Mouse (Mus musculus) embryonic facial prominence, embryonic 11.5 days (tissue): ENCODE results near the gene Myh4. TPM values are rescaled to one million over a fixed set of nuclear protein-coding genes. Genes with fewer than 3 reads are reported as not detected.

ENCODE experiments used
- ATAC-seq: fragments of 200-750 bp; cut with Nextera tagmentation; replicated peaks from 2 replicates; pipeline ENCODE4 v1.8.0; 2017; ENCODE audit warnings: low read depth; ENCODE audit not compliant: insufficient number of reproducible peaks, low FRiP score, low TSS enrichment
- DNase-seq: peaks from one replicate; pipeline ENCODE4 v3.0.0-alpha.2; 2015; ENCODE audit warnings: low spot score
- H3K27ac ChIP-seq: fragments of 300-500 bp; sonication (generic); replicated peaks from 2 replicates; pipeline ENCODE4 v1.5.1; 2014; ENCODE audit warnings: mild to moderate bottlenecking, low read depth, low read length, control low read depth
- H3K27me3 ChIP-seq: fragments of 300-500 bp; sonication (generic); 2 replicates; pipeline ENCODE4 v1.6.1; 2014; ENCODE audit warnings: mild to moderate bottlenecking, low read length, moderate library complexity, mixed read lengths; ENCODE audit not compliant: control insufficient read depth, insufficient read depth
- H3K36me3 ChIP-seq: fragments of 300-500 bp; sonication (generic); replicated peaks from 2 replicates; pipeline ENCODE4 v1.6.1; 2014; ENCODE audit warnings: low read depth, mild to moderate bottlenecking, low read length, moderate library complexity, mixed read lengths; ENCODE audit not compliant: control insufficient read depth, insufficient read depth
- H3K4me1 ChIP-seq: fragments of 300-500 bp; sonication (generic); 2 replicates; pipeline ENCODE4 v1.6.1; 2014; ENCODE audit warnings: low read length, mixed read lengths; ENCODE audit not compliant: control insufficient read depth, insufficient read depth
- H3K4me2 ChIP-seq: fragments of 300-500 bp; sonication (generic); 2 replicates; pipeline ENCODE4 v1.6.1; 2014; ENCODE audit warnings: low read depth, mild to moderate bottlenecking, control low read depth, low read length, moderate library complexity
- H3K4me3 ChIP-seq: fragments of 300-500 bp; sonication (generic); 2 replicates; pipeline ENCODE4 v1.5.1; 2014; ENCODE audit warnings: low read depth, low read length, control low read depth
- H3K9ac ChIP-seq: fragments of 300-500 bp; sonication (generic); replicated peaks from 2 replicates; pipeline ENCODE4 v1.6.1; 2014; ENCODE audit warnings: mild to moderate bottlenecking, control low read depth, low read length
- H3K9me3 ChIP-seq: fragments of 300-500 bp; sonication (generic); replicated peaks from 2 replicates; pipeline ENCODE4 v1.6.1; 2016; ENCODE audit warnings: mild to moderate bottlenecking, low read length, inconsistent platforms, mixed read lengths; ENCODE audit not compliant: control insufficient read depth
- WGBS: fragments of 180-500 bp; shearing (Covaris S2); extraction: QIAGEN DNeasy Blood & Tissue Kit; methylation state at CpG from one replicate; pipeline ENCODE4 v1.1.7; 2014; 5-methylcytosine and 5-hydroxymethylcytosine counted together
- polyA plus RNA-seq: library from polyadenylated mRNA; unstranded; fragments of >200 nt; fragmentation: Nextera tagmentation; extraction: Ambion mirVana; gene quantifications from 2 replicates; pipeline ENCODE4 v1.2.1, GENCODE M21; 2014

The Myh4 gene
- polyA plus RNA-seq, 1 experiment from 2014 or later: 0.06 TPM

DNA sequence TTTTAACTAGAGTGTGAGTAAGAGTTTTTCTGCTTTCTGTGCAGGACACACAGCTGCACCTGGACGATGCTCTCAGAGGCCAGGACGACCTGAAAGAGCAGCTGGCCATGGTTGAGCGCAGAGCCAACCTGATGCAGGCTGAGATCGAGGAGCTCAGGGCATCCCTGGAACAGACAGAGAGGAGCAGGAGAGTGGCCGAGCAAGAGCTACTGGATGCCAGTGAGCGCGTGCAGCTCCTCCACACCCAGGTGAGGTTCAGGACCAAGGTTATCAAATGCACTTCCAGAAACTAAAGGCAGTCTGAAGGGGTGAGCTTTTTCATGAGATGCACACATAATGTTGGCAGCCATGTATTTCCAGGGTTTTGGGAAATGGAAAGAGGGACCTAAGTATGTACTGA, 19.2 kb downstream of the Myh4 start:
- ATAC-seq (no peak), DNase-seq (no peak)
- no peaks in the 10 kb centered on the region for H3K4me1 ChIP-seq
- no peak overlapping the region for H3K4me2 ChIP-seq
- no peak overlapping the region for H3K27ac ChIP-seq
- no peaks in the 10 kb centered on the region for H3K36me3 ChIP-seq
- no peak overlapping the region for H3K4me3 ChIP-seq
- H3K9ac ChIP-seq: no peak overlapping the region
- 81% methylated on average over 7 of the region's 7 CpGs for WGBS
- no peaks in the 10 kb centered on the region for H3K27me3 ChIP-seq
- H3K9me3 ChIP-seq: no peaks in the 10 kb centered on the region

DNA sequence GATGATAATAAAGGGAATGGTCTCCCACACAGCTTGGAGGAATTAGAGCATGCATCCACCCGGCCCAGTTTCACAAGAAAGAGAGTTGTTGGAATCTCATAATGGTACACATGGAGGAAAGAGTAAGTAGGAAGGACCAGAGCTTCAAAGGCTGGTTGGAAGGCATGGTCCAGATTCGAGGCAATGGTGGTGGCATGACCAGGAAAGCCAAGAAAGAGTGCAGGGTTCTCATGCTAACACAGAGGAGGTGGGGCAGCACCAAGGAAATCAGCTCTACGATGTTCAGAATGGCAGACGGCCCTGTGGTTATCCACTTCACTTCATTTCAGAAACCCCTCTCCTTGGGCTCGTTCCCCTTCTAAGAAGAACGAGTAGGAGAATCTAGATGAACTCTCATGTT, 23.1 kb downstream of the Myh4 start:
- no peaks in the 10 kb centered on the region for H3K27me3 ChIP-seq
- no peaks in the 10 kb centered on the region for H3K4me1 ChIP-seq
- whole genome bisulfite sequencing: 80% methylated on average over 6 of the region's 6 CpGs
- no peak overlapping the region for H3K27ac ChIP-seq
- ATAC-seq (no peak), DNase-seq (no peak)
- H3K36me3 ChIP-seq: no peaks in the 10 kb centered on the region
- H3K4me2 ChIP-seq: no peak overlapping the region
- no peak overlapping the region for H3K4me3 ChIP-seq
- H3K9ac ChIP-seq: no peak overlapping the region
- H3K9me3 ChIP-seq: no peaks in the 10 kb centered on the region

DNA sequence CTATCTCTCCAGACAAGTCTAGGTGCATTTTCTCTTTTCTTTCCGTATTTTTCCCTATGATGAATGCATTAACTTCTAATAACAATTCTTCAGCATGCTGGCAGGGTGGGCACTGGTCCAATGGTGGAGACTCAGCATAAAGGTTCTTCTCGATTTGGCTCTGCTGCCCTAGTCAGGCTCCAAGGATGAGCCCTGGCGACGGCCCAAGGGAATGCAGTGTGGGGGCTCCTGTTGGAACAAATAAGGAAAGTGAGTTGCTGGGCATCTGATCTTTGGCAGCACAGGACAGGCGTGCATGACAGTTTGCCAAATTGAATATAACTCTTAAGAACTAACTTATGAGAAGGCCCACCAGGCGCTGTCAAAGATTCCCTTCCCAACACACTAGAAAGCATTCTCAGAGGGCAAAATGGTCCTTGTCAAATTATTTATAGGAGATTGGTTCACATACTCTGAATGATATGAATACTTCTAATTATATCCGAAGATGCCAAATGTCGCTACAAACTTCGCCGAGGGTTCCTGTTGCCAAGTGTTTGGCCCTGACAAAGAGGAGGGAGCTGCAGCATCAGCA, 38.9 kb downstream of the Myh4 start, which contains the start of gene Myh8:
Myh8 (plus strand) TSS at position 524 of the 574 bp plus-strand sequence.
- H3K9ac ChIP-seq: no peak within 1 kb of the TSS
- no peak within 1 kb of the TSS for H3K27ac ChIP-seq
- no peaks in the 10 kb centered on the region for H3K36me3 ChIP-seq
- no peaks in the 10 kb centered on the region for H3K4me1 ChIP-seq
- ATAC-seq: no peak
- H3K4me3 ChIP-seq: no peak within 1 kb of the TSS
- H3K9me3 ChIP-seq: no peaks in the 10 kb centered on the region
- WGBS: 91% methylated on average over 10 of the region's 10 CpGs
- no peak within 1 kb of the TSS for H3K4me2 ChIP-seq
- DNase-seq: no peak
- no peaks in the 10 kb centered on the region for H3K27me3 ChIP-seq

DNA sequence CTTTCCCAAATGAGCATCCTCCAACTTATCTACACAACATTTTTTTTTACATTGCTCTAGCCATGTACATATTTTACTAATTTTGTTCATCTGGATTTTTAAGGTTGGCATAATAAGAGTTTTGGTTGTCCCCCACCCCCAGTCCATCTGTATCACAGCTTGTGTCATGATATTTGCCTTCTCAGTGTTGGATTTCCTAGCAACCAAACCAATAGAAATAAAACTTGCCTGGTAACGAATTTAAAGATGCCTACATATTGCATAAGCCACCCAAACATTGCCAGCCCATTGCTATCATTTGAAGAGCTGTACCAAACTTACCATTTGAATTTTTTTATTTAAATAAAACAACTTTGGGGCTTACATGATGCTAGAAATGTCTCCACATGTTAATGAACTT, 55.6 kb downstream of the Myh4 start:
- no peak overlapping the region for H3K27ac ChIP-seq
- no peak overlapping the region for H3K4me3 ChIP-seq
- WGBS: 78% methylated on average over 1 of the region's 1 CpGs
- no peaks in the 10 kb centered on the region for H3K27me3 ChIP-seq
- ATAC-seq: no peak
- H3K4me2 ChIP-seq: no peak overlapping the region
- H3K9ac ChIP-seq: no peak overlapping the region
- no peaks in the 10 kb centered on the region for H3K36me3 ChIP-seq
- DNase-seq: no peak
- no peaks in the 10 kb centered on the region for H3K9me3 ChIP-seq
- no peaks in the 10 kb centered on the region for H3K4me1 ChIP-seq

Other genes with a start within 250 kb of the Myh4 start
- 0.82 and 0.98 TPM in 2 replicates for gene Tmem220, start 212.9 kb upstream of the Myh4 start, polyA plus RNA-seq
- 37.0 and 39.5 TPM in 2 replicates for gene Adprm, start 185.4 kb upstream of the Myh4 start, polyA plus RNA-seq
- 20.6 and 21.9 TPM in 2 replicates for gene Sco1, start 185.4 kb upstream of the Myh4 start, polyA plus RNA-seq
- 3.2 and 6.5 TPM in 2 replicates for gene Myh3, start 159.7 kb upstream of the Myh4 start, polyA plus RNA-seq
- gene Myh2, start 67.0 kb upstream of the Myh4 start, polyA plus RNA-seq: not detected in 2 replicates
- gene Myh1, start 38.0 kb upstream of the Myh4 start, polyA plus RNA-seq: 0.06 and 0.20 TPM in 2 replicates
- gene Myh8, start 39.1 kb downstream of the Myh4 start, polyA plus RNA-seq: 0.36 and 1.1 TPM in 2 replicates
- not detected in 2 replicates for gene Myh13, start 83.6 kb downstream of the Myh4 start, polyA plus RNA-seq
- 3.3 and 4.1 TPM in 2 replicates for gene Gas7, start 217.4 kb downstream of the Myh4 start, polyA plus RNA-seq